Mouse (Mus musculus): Measurements from ENCODE around the gene Peli1.

The Peli1 gene

DNA sequence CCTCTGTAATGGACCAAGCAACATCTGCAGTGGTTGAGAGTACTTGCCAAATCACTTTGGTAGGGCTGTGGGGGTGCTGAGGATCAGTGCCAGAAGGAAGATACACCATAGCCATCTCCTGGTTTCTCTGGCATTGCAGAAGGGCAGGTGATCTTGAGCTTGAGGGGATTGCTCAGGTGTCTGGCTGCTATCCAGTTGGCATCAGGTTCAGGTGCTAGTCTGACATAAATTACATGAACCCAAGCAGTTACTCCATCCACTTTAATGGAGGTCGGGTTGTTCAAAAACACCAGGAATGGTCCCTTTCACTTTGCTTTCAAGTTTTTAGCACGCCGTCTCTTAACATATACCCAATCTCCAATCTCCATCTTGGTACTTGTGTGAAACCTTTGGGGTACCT lies 103.8 kb downstream of the Peli1 start:
- DNase-seq (ENCODE audit: low spot score): no peak
